Mouse (Mus musculus): Measurements from ENCODE around the gene Ptprs. TPM values are rescaled to one million over a fixed set of nuclear protein-coding genes. Genes with fewer than 3 reads are reported as not detected.

The Ptprs gene
- polyA plus RNA-seq, 1 experiment = 24.2 TPM

GRCm38 (mm10) chr17:56396051-56396450 lies 80.2 kb downstream of the Ptprs start:
- DNase-seq (ENCODE audit: low read depth, low spot score) = no peak
- 92% methylated on average over 6 of the region's 6 CpGs for WGBS

- no peak for DNase-seq (ENCODE audit: low read depth, low spot score)
- WGBS = 92% methylated on average over 10 of the region's 10 CpGs
Measured at GRCm38 (mm10) chr17:56393889-56394288, 82.4 kb downstream of the Ptprs start.

- no peak for DNase-seq (ENCODE audit: low read depth, low spot score)
- WGBS = 90% methylated on average over 6 of the region's 6 CpGs
Measured at GRCm38 (mm10) chr17:56393238-56393637, 83.0 kb downstream of the Ptprs start.

- WGBS = 76% methylated on average over 6 of the region's 6 CpGs
Measured at GRCm38 (mm10) chr17:56387612-56388011, 88.7 kb downstream of the Ptprs start.

GRCm38 (mm10) chr17:56384903-56385302 lies 91.4 kb downstream of the Ptprs start:
- DNase-seq (ENCODE audit: low read depth, low spot score) = no peak
- 93% methylated on average over 6 of the region's 6 CpGs for WGBS

More at GRCm38 (mm10) chr17:56387612-56388011, 88.7 kb downstream of the Ptprs start:
- DNase-seq (ENCODE audit: low read depth, low spot score) = no peak

- DNase-seq (ENCODE audit: low read depth, low spot score) = no peak
- 70% methylated on average over 8 of the region's 8 CpGs for WGBS
Measured at GRCm38 (mm10) chr17:56382997-56383396, 93.3 kb downstream of the Ptprs start.

GRCm38 (mm10) chr17:56381183-56381582 lies 95.1 kb downstream of the Ptprs start:
- WGBS = 87% methylated on average over 5 of the region's 5 CpGs

GRCm38 (mm10) chr17:56380286-56380685 lies 96.0 kb downstream of the Ptprs start:
- 77% methylated on average over 6 of the region's 6 CpGs for WGBS

More at GRCm38 (mm10) chr17:56381183-56381582, 95.1 kb downstream of the Ptprs start:
- no peak for DNase-seq (ENCODE audit: low read depth, low spot score)

GRCm38 (mm10) chr17:56379281-56379834 lies 96.9 kb downstream of the Ptprs start:
- WGBS = 77% methylated on average over 6 of the region's 6 CpGs
- DNase-seq (ENCODE audit: low read depth, low spot score) = no peak

More at GRCm38 (mm10) chr17:56380286-56380685, 96.0 kb downstream of the Ptprs start:
- DNase-seq (ENCODE audit: low read depth, low spot score) = no peak

- no peak for DNase-seq (ENCODE audit: low read depth, low spot score)
- WGBS = 75% methylated on average over 1 of the region's 1 CpGs
Measured at GRCm38 (mm10) chr17:56374851-56375250, 101.4 kb downstream of the Ptprs start.

- 87% methylated on average over 17 of the region's 17 CpGs for WGBS
- DNase-seq (ENCODE audit: low read depth, low spot score) = no peak
Measured at GRCm38 (mm10) chr17:56373136-56374034, 102.9 kb downstream of the Ptprs start.

- no peak for DNase-seq (ENCODE audit: low read depth, low spot score)
- 68% methylated on average over 4 of the region's 4 CpGs for WGBS
Measured at GRCm38 (mm10) chr17:56372109-56372508, 104.2 kb downstream of the Ptprs start.

- DNase-seq (ENCODE audit: low read depth, low spot score) = no peak
- WGBS = 80% methylated on average over 15 of the region's 15 CpGs
Measured at GRCm38 (mm10) chr17:56371029-56371660, 105.1 kb downstream of the Ptprs start.

GRCm38 (mm10) chr17:56370090-56370489 lies 106.2 kb downstream of the Ptprs start:
- 86% methylated on average over 3 of the region's 3 CpGs for WGBS
- DNase-seq (ENCODE audit: low read depth, low spot score) = no peak

GRCm38 (mm10) chr17:56368291-56368790 lies 107.9 kb downstream of the Ptprs start:
- WGBS = 90% methylated on average over 6 of the region's 6 CpGs
- DNase-seq (ENCODE audit: low read depth, low spot score) = no peak

- WGBS = 64% methylated on average over 7 of the region's 7 CpGs
- no peak for DNase-seq (ENCODE audit: low read depth, low spot score)
Measured at GRCm38 (mm10) chr17:56365791-56366673, 110.3 kb downstream of the Ptprs start.
